Mouse (Mus musculus) embryonic facial prominence, embryonic 15.5 days (tissue): Measurements from ENCODE around the gene Pip5k1a. TPM values are rescaled to one million over a fixed set of nuclear protein-coding genes. Genes with fewer than 3 reads are reported as not detected.
A peak's percentile ranks its signal among the peaks of the same experiment; 100 is the strongest.

Experiments used
- ATAC-seq: fragments of 200-750 bp; cut with Nextera tagmentation; 2 replicates; pipeline ENCODE4 v1.8.0; 2017; ENCODE audit warnings: low read depth, moderate TSS enrichment; ENCODE audit not compliant: insufficient number of reproducible peaks, low FRiP score, low TSS enrichment
- H3K27ac ChIP-seq: fragments of 300-500 bp; sonication (generic); replicated peaks from 2 replicates; pipeline ENCODE4 v1.5.1; 2015; ENCODE audit warnings: mild to moderate bottlenecking, inconsistent platforms
- H3K27me3 ChIP-seq: fragments of 300-500 bp; sonication (generic); 2 replicates; pipeline ENCODE4 v1.6.1; 2015; ENCODE audit warnings: inconsistent platforms
- H3K36me3 ChIP-seq: fragments of 300-500 bp; sonication (generic); 2 replicates; pipeline ENCODE4 v1.6.1; 2015; ENCODE audit warnings: mild to moderate bottlenecking, inconsistent platforms
- H3K4me1 ChIP-seq: fragments of 300-500 bp; sonication (generic); 2 replicates; pipeline ENCODE4 v1.6.1; 2015; ENCODE audit warnings: inconsistent platforms
- H3K4me2 ChIP-seq: fragments of 300-500 bp; sonication (generic); replicated peaks from 2 replicates; pipeline ENCODE4 v1.6.1; 2015; ENCODE audit warnings: mild to moderate bottlenecking, inconsistent platforms
- H3K4me3 ChIP-seq: fragments of 300-500 bp; sonication (generic); replicated peaks from 2 replicates; pipeline ENCODE4 v1.5.1; 2015; ENCODE audit warnings: mild to moderate bottlenecking, inconsistent platforms
- H3K9ac ChIP-seq: fragments of 300-500 bp; sonication (generic); 2 replicates; pipeline ENCODE4 v1.6.1; 2015; ENCODE audit warnings: inconsistent platforms
- H3K9me3 ChIP-seq: fragments of 300-500 bp; sonication (generic); replicated peaks from 2 replicates; pipeline ENCODE4 v1.6.1; 2016; ENCODE audit warnings: inconsistent platforms
- WGBS: fragments of 180-500 bp; shearing (Covaris S2); methylation state at CpG from one replicate; pipeline ENCODE4 v1.1.7; 2015; 5-methylcytosine and 5-hydroxymethylcytosine counted together
- microRNA-seq: library from miRNA; unstranded; fragments of <30 nt; microRNA quantifications from one replicate; pipeline ENCODE4, GENCODE M21; 2016; ENCODE audit warnings: borderline number of aligned reads
- polyA plus RNA-seq: library from polyadenylated mRNA; unstranded; fragments of >200 nt; fragmentation: Nextera tagmentation; extraction: Ambion mirVana; gene quantifications from 2 replicates; pipeline ENCODE4 v1.2.1, GENCODE M21; 2015

Gene Pip5k1a
- polyA plus RNA-seq, 1 experiment from 2014 or later = 22.3 TPM

- H3K9ac ChIP-seq = peak overlapping the region; percentile 21
- H3K36me3 ChIP-seq = peaks cover 15% of the 10 kb centered on the region
- under 1% methylated on average over 40 of the region's 40 CpGs for WGBS
- peak overlapping the region; percentile 96 for H3K27ac ChIP-seq
- peaks cover 25% of the 10 kb centered on the region for H3K4me1 ChIP-seq
- no peaks in the 10 kb centered on the region for H3K9me3 ChIP-seq
- H3K4me3 ChIP-seq = peak overlapping the region; percentile 89
- peak; percentile 71 for ATAC-seq
- H3K4me2 ChIP-seq = peak overlapping the region; percentile 68
- no peaks in the 10 kb centered on the region for H3K27me3 ChIP-seq
These were observed 90.7 kb downstream of the Pip5k1a start for GRCm38 (mm10) chr3:95015891-95016531.

- peak within 1 kb of the TSS; percentile 96 for H3K27ac ChIP-seq
- WGBS = under 1% methylated on average over 36 of the region's 37 CpGs
- H3K36me3 ChIP-seq = peaks cover 21% of the 10 kb centered on the region
- H3K4me3 ChIP-seq = peak within 1 kb of the TSS; percentile 89
- peaks cover 25% of the 10 kb centered on the region for H3K4me1 ChIP-seq
- peak within 1 kb of the TSS; percentile 68 for H3K4me2 ChIP-seq
- no peaks in the 10 kb centered on the region for H3K9me3 ChIP-seq
- ATAC-seq = peak; percentile 99
- peak within 1 kb of the TSS; percentile 69 for H3K9ac ChIP-seq
- H3K27me3 ChIP-seq = no peaks in the 10 kb centered on the region
These were observed 91.3 kb downstream of the Pip5k1a start, which contains the start of gene Zfp687 for GRCm38 (mm10) chr3:95015337-95015872. Gene Zfp687 (minus strand): TSS chr3:95015448.

- Histone ChIP-seq H3K9me3 (no peaks in the 10 kb centered on the region), H3K36me3 (peaks cover 29% of the 10 kb centered on the region), H3K4me3 (peak overlapping the region; percentile 89), H3K4me1 (peaks cover 25% of the 10 kb centered on the region), H3K27me3 (no peaks in the 10 kb centered on the region), H3K9ac (peak overlapping the region; percentile 69), H3K27ac (peak overlapping the region; percentile 96), H3K4me2 (peak overlapping the region; percentile 68)
- ATAC-seq = no peak
- under 1% methylated on average over 44 of the region's 44 CpGs for WGBS
These were observed 92.1 kb downstream of the Pip5k1a start for GRCm38 (mm10) chr3:95014428-95015151.

GRCm38 (mm10) chr3:95013699-95014427 is 92.9 kb downstream of the Pip5k1a start:
- Histone ChIP-seq H3K27ac (peak overlapping the region; percentile 41; the same call in 1 of the 2 replicates), H3K27me3 (no peaks in the 10 kb centered on the region)
- WGBS = 15% methylated on average over 13 of the region's 13 CpGs

GRCm38 (mm10) chr3:95012982-95013381 is 93.7 kb downstream of the Pip5k1a start:
- 73% methylated on average over 3 of the region's 3 CpGs for WGBS
- peaks cover 45% of the 10 kb centered on the region for H3K36me3 ChIP-seq
- no peak for ATAC-seq
- H3K4me2 ChIP-seq = peak overlapping the region; percentile 68; the same call in 1 of the 2 replicates
- H3K27ac ChIP-seq = no peak overlapping the region
- H3K27me3 ChIP-seq = no peaks in the 10 kb centered on the region
- H3K9ac ChIP-seq = no peak overlapping the region
- peaks cover 25% of the 10 kb centered on the region for H3K4me1 ChIP-seq
- 0 out of 2 replicates have a peak overlapping the region, but pooled peaks have one; percentile 89 for H3K4me3 ChIP-seq
- H3K9me3 ChIP-seq = no peaks in the 10 kb centered on the region

More at GRCm38 (mm10) chr3:95013699-95014427, 92.9 kb downstream of the Pip5k1a start:
- no peaks in the 10 kb centered on the region for H3K9me3 ChIP-seq
- H3K4me1 ChIP-seq = peaks cover 25% of the 10 kb centered on the region
- peak overlapping the region; percentile 69 for H3K9ac ChIP-seq
- peaks cover 36% of the 10 kb centered on the region for H3K36me3 ChIP-seq
- peak overlapping the region; percentile 68 for H3K4me2 ChIP-seq
- H3K4me3 ChIP-seq = peak overlapping the region; percentile 89
- ATAC-seq = no peak

GRCm38 (mm10) chr3:95010396-95010795 is 96.3 kb downstream of the Pip5k1a start:
- H3K27ac ChIP-seq = no peak overlapping the region
- H3K9me3 ChIP-seq = no peaks in the 10 kb centered on the region
- no peak overlapping the region for H3K4me3 ChIP-seq
- H3K4me1 ChIP-seq = peaks cover 18% of the 10 kb centered on the region
- 87% methylated on average over 7 of the region's 7 CpGs for WGBS
- H3K27me3 ChIP-seq = no peaks in the 10 kb centered on the region
- H3K9ac ChIP-seq = no peak overlapping the region
- peaks cover 70% of the 10 kb centered on the region for H3K36me3 ChIP-seq
- no peak overlapping the region for H3K4me2 ChIP-seq
- ATAC-seq = no peak

Small RNA genes within 50 kb of the gene (microRNA-seq; reads per million reads assigned to microRNA genes)
- not detected for gene Mir8099-1

Other genes starting within 250 kb of the Pip5k1a start
- gene Psmb4, start 220.0 kb downstream of the Pip5k1a start, polyA plus RNA-seq = 328 and 351 TPM in 2 replicates
- gene Selenbp1, start 173.9 kb downstream of the Pip5k1a start, polyA plus RNA-seq = 51.5 and 61.5 TPM in 2 replicates
- gene Rfx5, start 152.9 kb downstream of the Pip5k1a start, polyA plus RNA-seq = 8.7 and 11.0 TPM in 2 replicates
- gene Pi4kb, start 132.2 kb downstream of the Pip5k1a start, polyA plus RNA-seq = 24.3 and 29.0 TPM in 2 replicates
- gene Zfp687, start 91.5 kb downstream of the Pip5k1a start, polyA plus RNA-seq = 21.4 and 25.2 TPM in 2 replicates
- gene Psmd4, start 64.3 kb downstream of the Pip5k1a start, polyA plus RNA-seq = 265 and 267 TPM in 2 replicates
- gene Vps72, start 4.1 kb upstream of the Pip5k1a start, polyA plus RNA-seq = 142 and 162 TPM in 2 replicates
- 1.7 and 3.8 TPM in 2 replicates for gene Tmod4, start 17.5 kb upstream of the Pip5k1a start, polyA plus RNA-seq
- gene Scnm1, start 27.1 kb upstream of the Pip5k1a start, polyA plus RNA-seq = 73.0 and 79.5 TPM in 2 replicates
- 16.9 and 17.4 TPM in 2 replicates for gene Lysmd1, start 27.2 kb upstream of the Pip5k1a start, polyA plus RNA-seq
- gene Tnfaip8l2, start 35.4 kb upstream of the Pip5k1a start, polyA plus RNA-seq = 6.6 and 7.6 TPM in 2 replicates
- gene Sema6c, start 53.5 kb upstream of the Pip5k1a start, polyA plus RNA-seq = 13.1 and 15.6 TPM in 2 replicates
- 8.9 and 9.8 TPM in 2 replicates for gene Gabpb2, start 111.0 kb upstream of the Pip5k1a start, polyA plus RNA-seq
- 121 and 123 TPM in 2 replicates for gene Cdc42se1, start 121.8 kb upstream of the Pip5k1a start, polyA plus RNA-seq
- gene Mllt11, start 125.2 kb upstream of the Pip5k1a start, polyA plus RNA-seq = 18.4 and 19.2 TPM in 2 replicates
- gene Gm128, start 134.7 kb upstream of the Pip5k1a start, polyA plus RNA-seq = 0.54 and 0.80 TPM in 2 replicates
- gene Bnipl, start 144.3 kb upstream of the Pip5k1a start, polyA plus RNA-seq = 10.3 and 10.7 TPM in 2 replicates
- 48.1 and 54.0 TPM in 2 replicates for gene Mindy1, start 174.4 kb upstream of the Pip5k1a start, polyA plus RNA-seq
- 26.0 and 26.5 TPM in 2 replicates for gene Prune1, start 175.1 kb upstream of the Pip5k1a start, polyA plus RNA-seq
- gene Anxa9, start 200.2 kb upstream of the Pip5k1a start, polyA plus RNA-seq = 8.8 and 11.6 TPM in 2 replicates
- 146 and 153 TPM in 2 replicates for gene Cers2, start 207.9 kb upstream of the Pip5k1a start, polyA plus RNA-seq